Mouse (Mus musculus) intestine, embryonic 14.5 days (tissue): Measurements from ENCODE around the gene Sesn3. TPM values are rescaled to one million over a fixed set of nuclear protein-coding genes. Genes with fewer than 3 reads are reported as not detected.
"Not testable (repeated sequence)": the region's sequence is repeated elsewhere in the genome, so short reads cannot be mapped to it uniquely, and the experiment has no call there.

Experiments used
- ATAC-seq: fragments of 200-750 bp; cut with Nextera tagmentation; replicated peaks from 2 replicates; pipeline ENCODE4 v1.8.0; 2017; ENCODE audit warnings: low read depth, moderate number of reproducible peaks, moderate TSS enrichment, moderate library complexity; ENCODE audit not compliant: low FRiP score, low TSS enrichment
- DNase-seq: peaks from one replicate; pipeline ENCODE4 v3.0.0-alpha.2; 2018; ENCODE audit warnings: low spot score
- H3K27ac ChIP-seq: fragments of 300-500 bp; sonication (generic); 2 replicates; pipeline ENCODE4 v1.5.1; 2014; ENCODE audit warnings: low read depth, mild to moderate bottlenecking, control low read depth
- H3K27me3 ChIP-seq: fragments of 300-500 bp; sonication (generic); replicated peaks from 2 replicates; pipeline ENCODE4 v1.6.1; 2014; ENCODE audit warnings: low read length, control low read depth; ENCODE audit not compliant: control insufficient read depth, insufficient read depth
- H3K36me3 ChIP-seq: fragments of 300-500 bp; sonication (generic); 2 replicates; pipeline ENCODE4 v1.6.1; 2014; ENCODE audit warnings: low read length, control low read depth; ENCODE audit not compliant: control insufficient read depth, insufficient read depth
- H3K4me1 ChIP-seq: fragments of 300-500 bp; sonication (generic); replicated peaks from 2 replicates; pipeline ENCODE4 v1.6.1; 2014; ENCODE audit warnings: low read length, control low read depth, mixed read lengths; ENCODE audit not compliant: control insufficient read depth, insufficient read depth
- H3K4me2 ChIP-seq: fragments of 300-500 bp; sonication (generic); 2 replicates; pipeline ENCODE4 v1.6.1; 2014; ENCODE audit warnings: low read length
- H3K4me3 ChIP-seq: fragments of 300-500 bp; sonication (generic); 2 replicates; pipeline ENCODE4 v1.5.1; 2014; ENCODE audit warnings: low read depth, low read length, control low read depth, mixed read lengths
- H3K9ac ChIP-seq: fragments of 300-500 bp; sonication (generic); 2 replicates; pipeline ENCODE4 v1.6.1; 2014; ENCODE audit warnings: mild to moderate bottlenecking, low read length
- H3K9me3 ChIP-seq: fragments of 300-500 bp; sonication (generic); 2 replicates; pipeline ENCODE4 v1.6.1; 2016; ENCODE audit warnings: low read length, control low read depth; ENCODE audit not compliant: control insufficient read depth
- WGBS: fragments of 180-500 bp; shearing (Covaris S2); extraction: QIAGEN DNeasy Blood & Tissue Kit; methylation state at CpG from one replicate; pipeline ENCODE4 v1.1.7; 2014; 5-methylcytosine and 5-hydroxymethylcytosine counted together
- polyA plus RNA-seq: library from polyadenylated mRNA; unstranded; fragments of >200 nt; fragmentation: Nextera tagmentation; extraction: Ambion mirVana; gene quantifications from 2 replicates; pipeline ENCODE4 v1.2.1, GENCODE M21; 2014

Gene Sesn3
- polyA plus RNA-seq, 1 experiment from 2014 or later: 30.5 TPM

GRCm38 (mm10) chr9:14314477-14314876 lies 39.6 kb downstream of the Sesn3 start:
- 94% methylated on average over 7 of the region's 7 CpGs for WGBS
- Histone ChIP-seq H3K36me3 (peaks cover 87% of the 10 kb centered on the region), H3K27ac (no peak overlapping the region), H3K9me3 (no peaks in the 10 kb centered on the region), H3K4me3 (no peak overlapping the region), H3K27me3 (no peaks in the 10 kb centered on the region), H3K4me1 (no peaks in the 10 kb centered on the region), H3K9ac (no peak overlapping the region), H3K4me2 (no peak overlapping the region)
- DNase-seq (no peak), ATAC-seq (no peak)

- Histone ChIP-seq H3K27ac (no peak overlapping the region), H3K9me3 (no peaks in the 10 kb centered on the region), H3K9ac (no peak overlapping the region), H3K4me3 (no peak overlapping the region), H3K4me2 (no peak overlapping the region), H3K36me3 (peaks cover 86% of the 10 kb centered on the region), H3K27me3 (no peaks in the 10 kb centered on the region), H3K4me1 (no peaks in the 10 kb centered on the region)
- 94% methylated on average over 1 of the region's 1 CpGs for WGBS
- ATAC-seq: no peak
- no peak for DNase-seq
These were observed 41.8 kb downstream of the Sesn3 start for GRCm38 (mm10) chr9:14316618-14317017.

- Histone ChIP-seq H3K4me3 (no peak overlapping the region), H3K4me1 (no peaks in the 10 kb centered on the region), H3K27ac (no peak overlapping the region), H3K36me3 (peaks cover 28% of the 10 kb centered on the region), H3K27me3 (no peaks in the 10 kb centered on the region), H3K4me2 (no peak overlapping the region), H3K9me3 (no peaks in the 10 kb centered on the region), H3K9ac (no peak overlapping the region)
- WGBS: 88% methylated on average over 4 of the region's 4 CpGs
- ATAC-seq (no peak), DNase-seq (no peak)
These were observed 61.0 kb downstream of the Sesn3 start for GRCm38 (mm10) chr9:14335829-14336228.

GRCm38 (mm10) chr9:14336901-14337300 lies 62.0 kb downstream of the Sesn3 start:
- no peak overlapping the region for H3K9ac ChIP-seq
- ATAC-seq: no peak
- no peak overlapping the region for H3K4me2 ChIP-seq
- WGBS: 92% methylated on average over 3 of the region's 3 CpGs
- no peaks in the 10 kb centered on the region for H3K4me1 ChIP-seq
- H3K27me3 ChIP-seq: no peaks in the 10 kb centered on the region
- H3K27ac ChIP-seq: no peak overlapping the region
- no peak overlapping the region for H3K4me3 ChIP-seq
- no peaks in the 10 kb centered on the region for H3K9me3 ChIP-seq
- DNase-seq: no peak
- H3K36me3 ChIP-seq: peaks cover 20% of the 10 kb centered on the region

GRCm38 (mm10) chr9:14338701-14339100 lies 63.8 kb downstream of the Sesn3 start:
- Histone ChIP-seq H3K4me3 (no peak overlapping the region), H3K9ac (no peak overlapping the region), H3K9me3 (no peaks in the 10 kb centered on the region), H3K36me3 (peaks cover 8% of the 10 kb centered on the region; the same call in 1 of the 2 replicates), H3K4me1 (no peaks in the 10 kb centered on the region), H3K27me3 (no peaks in the 10 kb centered on the region), H3K27ac (no peak overlapping the region), H3K4me2 (no peak overlapping the region)
- 57% methylated on average over 3 of the region's 3 CpGs for WGBS
- no peak for DNase-seq
- no peak for ATAC-seq

DNA sequence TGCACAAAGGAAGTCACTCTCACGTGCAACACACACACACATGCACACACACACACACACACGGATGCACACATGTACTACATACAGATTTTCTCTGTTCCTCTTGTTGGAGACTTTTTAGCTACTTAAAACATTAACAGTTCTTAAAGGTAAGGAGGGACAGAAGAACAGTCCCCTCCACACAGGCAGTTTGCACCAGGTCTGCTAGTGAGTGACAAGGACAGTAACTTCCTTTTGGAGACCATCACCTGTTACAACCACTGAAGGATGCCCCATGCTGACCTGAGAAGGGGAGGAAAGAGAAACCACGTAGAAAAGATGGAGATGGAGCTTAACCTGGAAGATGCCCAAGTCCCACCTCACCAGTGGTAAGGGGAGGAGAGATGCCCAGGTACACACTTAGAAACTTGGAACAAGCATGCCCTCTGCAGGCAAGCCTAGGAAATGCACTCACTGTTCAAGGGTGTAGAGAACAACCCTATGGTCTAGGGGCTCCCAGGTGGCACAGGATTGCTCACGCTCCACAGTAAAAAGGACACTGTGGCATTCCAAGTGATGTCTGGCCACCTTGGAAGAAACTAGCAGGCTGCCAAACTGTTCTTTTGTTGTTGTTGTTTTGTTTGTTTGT lies 67.3 kb downstream of the Sesn3 start:
- no peaks in the 10 kb centered on the region for H3K9me3 ChIP-seq
- no peak overlapping the region for H3K9ac ChIP-seq
- H3K4me1 ChIP-seq: no peaks in the 10 kb centered on the region
- no peak overlapping the region for H3K4me3 ChIP-seq
- DNase-seq (peak; percentile 88), ATAC-seq (peak; percentile 76)
- no peaks in the 10 kb centered on the region for H3K27me3 ChIP-seq
- no peak overlapping the region for H3K27ac ChIP-seq
- H3K36me3 ChIP-seq: no peaks in the 10 kb centered on the region
- H3K4me2 ChIP-seq: no peak overlapping the region
- 58% methylated on average over 4 of the region's 4 CpGs for WGBS

GRCm38 (mm10) chr9:14345866-14346265 lies 71.0 kb downstream of the Sesn3 start:
- not testable (repeated sequence) for DNase-seq, H3K4me1 ChIP-seq, H3K9me3 ChIP-seq, H3K36me3 ChIP-seq, ATAC-seq, H3K27ac ChIP-seq, H3K27me3 ChIP-seq, H3K9ac ChIP-seq, H3K4me2 ChIP-seq, H3K4me3 ChIP-seq
- WGBS: 77% methylated on average over 4 of the region's 4 CpGs

DNA sequence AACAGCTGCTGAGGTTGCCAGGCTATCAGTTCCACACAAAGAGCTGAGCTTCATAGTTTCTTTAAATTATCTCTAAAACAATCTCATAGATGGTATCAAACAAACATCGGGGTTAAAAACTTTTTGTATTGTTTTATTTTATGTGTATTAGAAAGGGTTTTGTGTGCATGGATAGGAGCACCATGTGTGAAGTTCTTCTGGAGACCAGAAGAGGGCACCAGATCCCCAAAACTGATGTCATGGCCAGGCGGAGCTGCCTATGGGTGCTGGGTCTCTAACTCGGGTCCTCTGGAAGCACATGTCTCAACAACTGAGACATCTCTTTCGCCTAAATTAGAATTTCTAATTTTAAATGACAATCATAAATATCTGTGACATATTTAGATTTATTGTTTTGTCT lies 73.5 kb downstream of the Sesn3 start:
- no peaks in the 10 kb centered on the region for H3K9me3 ChIP-seq
- ATAC-seq (no peak), DNase-seq (no peak)
- H3K9ac ChIP-seq: no peak overlapping the region
- no peaks in the 10 kb centered on the region for H3K4me1 ChIP-seq
- H3K4me2 ChIP-seq: no peak overlapping the region
- H3K27me3 ChIP-seq: no peaks in the 10 kb centered on the region
- no peak overlapping the region for H3K4me3 ChIP-seq
- no peak overlapping the region for H3K27ac ChIP-seq
- no peaks in the 10 kb centered on the region for H3K36me3 ChIP-seq
- 60% methylated on average over 4 of the region's 4 CpGs for WGBS

DNA sequence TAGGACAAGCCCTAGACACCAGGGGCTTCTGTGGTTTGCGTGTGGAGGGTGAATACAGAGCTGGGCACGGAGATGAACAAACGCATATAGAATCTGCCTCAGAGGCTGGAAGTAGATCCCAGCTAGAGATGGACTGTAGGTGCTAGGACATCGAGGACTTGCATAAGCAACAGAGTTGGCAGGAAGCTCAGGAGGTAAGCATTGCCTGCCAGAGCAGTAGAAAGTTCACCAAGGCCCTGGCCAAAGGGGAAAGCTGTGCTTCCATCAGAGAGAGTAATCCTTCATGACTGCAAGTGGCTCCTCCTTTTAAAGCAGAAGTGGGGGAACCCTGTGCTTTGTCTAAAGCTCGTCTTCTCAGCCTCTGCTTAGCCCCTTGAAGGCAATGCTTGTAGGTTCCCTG lies 74.5 kb downstream of the Sesn3 start:
- 82% methylated on average over 5 of the region's 5 CpGs for WGBS
- no peaks in the 10 kb centered on the region for H3K27me3 ChIP-seq
- H3K9me3 ChIP-seq: no peaks in the 10 kb centered on the region
- ATAC-seq: no peak
- H3K27ac ChIP-seq: no peak overlapping the region
- no peaks in the 10 kb centered on the region for H3K36me3 ChIP-seq
- no peak overlapping the region for H3K9ac ChIP-seq
- DNase-seq: no peak
- no peak overlapping the region for H3K4me2 ChIP-seq
- H3K4me3 ChIP-seq: no peak overlapping the region
- H3K4me1 ChIP-seq: no peaks in the 10 kb centered on the region
